Comparison of ENCODE assay signal across 11 mouse cellular contexts in the genomic region with DNA sequence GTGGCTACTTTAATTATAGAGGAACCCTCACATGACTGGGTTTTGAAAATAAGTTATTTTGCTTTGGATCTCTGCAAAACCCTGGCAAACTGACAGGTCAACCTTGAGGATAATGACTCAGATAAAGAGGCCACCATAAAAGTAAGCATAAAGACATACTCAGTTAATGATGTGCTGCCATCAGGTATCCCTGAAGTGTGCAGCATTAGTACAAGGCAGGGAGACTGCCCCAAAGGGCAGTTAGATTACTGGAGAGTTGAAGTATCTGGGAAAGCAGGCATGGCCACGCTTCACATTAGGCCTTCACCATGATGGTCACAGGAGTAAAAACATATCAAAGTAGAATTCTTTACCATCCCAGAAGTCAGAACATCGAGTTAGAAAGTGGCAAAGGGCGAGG. TPM values are rescaled to one million over a fixed set of nuclear protein-coding genes. Genes with fewer than 3 reads are reported as not detected.
A peak's percentile ranks its signal among the peaks of the same experiment; 100 is the strongest.
DNase-seq lines count a peak whose midpoint lies in the region; ATAC-seq and TF ChIP-seq lines count a peak whose summit lies in the region.
"Had no signal": no experiment of that assay in that cellular context is flagged by ENCODE, and none has a peak within 500 bp of the region (broad histone marks: within the 10 kb centered on the region; RNA-seq: fewer than 3 reads in every experiment).

No protein-coding gene starts in this region.

- DNase-seq in liver, result no peak
- DNase-seq in forebrain, embryonic 14.5 days (ENCODE audit: low spot score), result no peak
- DNase-seq in limb, embryonic 10.5 days (ENCODE audit: low spot score), result no peak
- no peak for DNase-seq in thymus, adult 2 months
- DNase-seq: gastrocnemius, postnatal 36 days had no signal

- TF ChIP-seq POLR2A in thymus, adult 2 months (IDR thresholded peaks at IDR 0.05; ENCODE audit: control insufficient read depth, extremely low read depth, insufficient read depth, low read length, poor library complexity), result no peak

- H3K9me3 ChIP-seq in liver, embryonic 12.5 days (replicated peaks), result no peaks in the 10 kb centered on the region
- no peaks in the 10 kb centered on the region for H3K9me3 ChIP-seq in forebrain, embryonic 14.5 days (replicated peaks; ENCODE audit: control insufficient read depth, low read length)
- H3K9me3 ChIP-seq in limb, embryonic 10.5 days (replicated peaks), result no peaks in the 10 kb centered on the region
- H3K9me3 ChIP-seq in stomach, embryonic 14.5 days (ENCODE audit: control insufficient read depth, low read depth, low read length), result no peaks in the 10 kb centered on the region

- ATAC-seq in liver, embryonic 12.5 days, result no peak
- no peak for ATAC-seq in forebrain, embryonic 14.5 days
- ATAC-seq in stomach, embryonic 14.5 days (ENCODE audit: insufficient number of reproducible peaks, insufficient read depth, low FRiP score, low read depth), result no peak
- ATAC-seq in monocyte, adult 5-6 weeks (replicated peaks; ENCODE audit: insufficient number of reproducible peaks, low FRiP score, low TSS enrichment, poor library complexity, severe bottlenecking), result no peak
- ATAC-seq: Patski had no signal

- peaks cover 31% of the 10 kb centered on the region for H3K27me3 ChIP-seq in liver, embryonic 12.5 days (replicated peaks)
- no peaks in the 10 kb centered on the region for H3K27me3 ChIP-seq in forebrain, embryonic 14.5 days (replicated peaks; ENCODE audit: control insufficient read depth, insufficient read depth, low read length)
- H3K27me3 ChIP-seq in limb, embryonic 10.5 days (ENCODE audit: low read depth, poor library complexity, severe bottlenecking), result no peaks in the 10 kb centered on the region
- H3K27me3 ChIP-seq in stomach, embryonic 14.5 days (ENCODE audit: control insufficient read depth, insufficient read depth, low read length), result no peaks in the 10 kb centered on the region
- H3K27me3 ChIP-seq in thymus, adult 2 months (ENCODE audit: control insufficient read depth, insufficient read depth, low read length), result no peaks in the 10 kb centered on the region
- H3K27me3 ChIP-seq: Patski had no signal

- no peak for TF ChIP-seq CTCF in thymus, adult 2 months (IDR thresholded peaks at IDR 0.05; ENCODE audit: borderline replicate concordance, control insufficient read depth, extremely low read depth, insufficient read depth, low read length, poor library complexity)

- H3K4me3 ChIP-seq in liver, embryonic 12.5 days, result no peak overlapping the region; the same call in 1 of the 2 replicates
- peak overlapping the region; percentile 41; the same call in 1 of the 2 replicates for H3K4me3 ChIP-seq in forebrain, embryonic 14.5 days (ENCODE audit: low read depth, low read length)
- peak overlapping the region; percentile 62 for H3K4me3 ChIP-seq in limb, embryonic 10.5 days
- H3K4me3 ChIP-seq in stomach, embryonic 14.5 days (ENCODE audit: low read depth, low read length), result peak overlapping the region; percentile 49
- no peak overlapping the region for H3K4me3 ChIP-seq in thymus, adult 2 months (ENCODE audit: control insufficient read depth, insufficient read depth, low read length)

- H3K9ac ChIP-seq in liver, embryonic 12.5 days, result no peak overlapping the region
- H3K9ac ChIP-seq in forebrain, embryonic 14.5 days (ENCODE audit: low read length), result no peak overlapping the region
- peak overlapping the region; percentile 26 for H3K9ac ChIP-seq in stomach, embryonic 14.5 days (replicated peaks; ENCODE audit: low read depth, low read length)

- 62% methylated on average over 3 of the region's 3 CpGs for WGBS in liver, embryonic 12.5 days (ENCODE audit: insufficient replicate concordance)
- 75% methylated on average over 3 of the region's 3 CpGs for WGBS in forebrain, embryonic 14.5 days
- 83% methylated on average over 3 of the region's 3 CpGs for WGBS in limb, embryonic 10.5 days
- 34% methylated on average over 3 of the region's 3 CpGs for WGBS in stomach, embryonic 14.5 days
- WGBS in thymus, adult 2 months, result 84% methylated on average over 3 of the region's 3 CpGs

- no peaks in the 10 kb centered on the region for H3K4me1 ChIP-seq in liver, embryonic 12.5 days
- no peaks in the 10 kb centered on the region for H3K4me1 ChIP-seq in forebrain, embryonic 14.5 days (ENCODE audit: control insufficient read depth, insufficient read depth, low read length)
- peaks cover 6% of the 10 kb centered on the region for H3K4me1 ChIP-seq in limb, embryonic 10.5 days
- 0 out of 2 replicates have a peak, but pooled peaks cover 9% of the 10 kb centered on the region for H3K4me1 ChIP-seq in stomach, embryonic 14.5 days (ENCODE audit: control insufficient read depth, insufficient read depth, low read length)
- H3K4me1 ChIP-seq in thymus, adult 2 months (replicated peaks; ENCODE audit: control insufficient read depth, insufficient read depth, low read length), result peaks cover 9% of the 10 kb centered on the region

- H3K36me3 ChIP-seq in liver, embryonic 12.5 days, result no peaks in the 10 kb centered on the region
- H3K36me3 ChIP-seq in forebrain, embryonic 14.5 days (ENCODE audit: control insufficient read depth, insufficient read depth, low read length), result no peaks in the 10 kb centered on the region
- peaks cover 36% of the 10 kb centered on the region for H3K36me3 ChIP-seq in limb, embryonic 10.5 days
- peaks cover 6% of the 10 kb centered on the region; the same call in 1 of the 2 replicates for H3K36me3 ChIP-seq in stomach, embryonic 14.5 days (ENCODE audit: control insufficient read depth, insufficient read depth, low read length)
- H3K36me3 ChIP-seq in thymus, adult 2 months (ENCODE audit: control insufficient read depth, insufficient read depth, low read length), result no peaks in the 10 kb centered on the region

- no peak overlapping the region for H3K27ac ChIP-seq in liver, embryonic 12.5 days
- H3K27ac ChIP-seq in forebrain, embryonic 14.5 days (ENCODE audit: low read depth, low read length), result no peak overlapping the region
- H3K27ac ChIP-seq in limb, embryonic 10.5 days, result no peak overlapping the region
- no peak overlapping the region for H3K27ac ChIP-seq in stomach, embryonic 14.5 days (ENCODE audit: low read length)
- no peak overlapping the region for H3K27ac ChIP-seq in thymus, adult 2 months (ENCODE audit: control insufficient read depth, insufficient read depth, low read length)

- peak overlapping the region; percentile 30 for H3K4me2 ChIP-seq in liver, embryonic 12.5 days
- peak overlapping the region; percentile 64 for H3K4me2 ChIP-seq in forebrain, embryonic 14.5 days (ENCODE audit: low read length)
- H3K4me2 ChIP-seq in stomach, embryonic 14.5 days (replicated peaks; ENCODE audit: low read depth, low read length), result peak overlapping the region; percentile 59

RNA-seq across cellular contexts. Expression of gene Gpx8, which starts 1.3 kb away (rescaled TPM):
- polyA plus RNA-seq in liver, embryonic 12.5 days (2016; fragmentation: Nextera tagmentation; extraction: Ambion mirVana), result 17.3 and 17.5 TPM in 2 replicates
- polyA plus RNA-seq in forebrain, embryonic 14.5 days (2014; fragmentation: Nextera tagmentation; extraction: Ambion mirVana), result 57.7 and 59.3 TPM in 2 replicates
- 87.5 and 98.7 TPM in 2 replicates for polyA plus RNA-seq in limb, embryonic 10.5 days (2016; fragmentation: Nextera tagmentation; extraction: Ambion mirVana)
- polyA plus RNA-seq in stomach, embryonic 14.5 days (2014; fragmentation: Nextera tagmentation; extraction: Ambion mirVana), result 164 and 166 TPM in 2 replicates
- total RNA-seq in monocyte, adult 5-6 weeks (2017), result 8.4 to 18.8 TPM (median 16.9 TPM) in 3 replicates
- 1.3 and 1.9 TPM in 2 replicates for polyA plus RNA-seq in thymus, adult 2 months (2012; rRNA removed)
- total RNA-seq: neutrophil, adult 5-6 weeks had no signal

RNA-seq across cellular contexts. Expression of gene Cdc20b, which starts 10.0 kb away (rescaled TPM):
- polyA plus RNA-seq in liver, embryonic 12.5 days (2016; fragmentation: Nextera tagmentation; extraction: Ambion mirVana), result not detected in 2 replicates
- polyA plus RNA-seq in forebrain, embryonic 14.5 days (2014; fragmentation: Nextera tagmentation; extraction: Ambion mirVana), result 0.43 and 0.71 TPM in 2 replicates
- polyA plus RNA-seq in limb, embryonic 10.5 days (2016; fragmentation: Nextera tagmentation; extraction: Ambion mirVana), result not detected in 2 replicates
- not detected in 2 replicates for polyA plus RNA-seq in stomach, embryonic 14.5 days (2014; fragmentation: Nextera tagmentation; extraction: Ambion mirVana)
- 1.0 to 11.5 TPM (median 6.1 TPM) in 3 replicates for total RNA-seq in monocyte, adult 5-6 weeks (2017)
- polyA plus RNA-seq in thymus, adult 2 months (2012; rRNA removed), result 0.47 and 0.48 TPM in 2 replicates
- total RNA-seq: gastrocnemius, postnatal 36 days; left cerebral cortex, adult 8-10 months; neutrophil, adult 5-6 weeks had no signal
- polyA plus RNA-seq: Patski had no signal

RNA-seq across cellular contexts. Expression of gene Mcidas, which starts 51.2 kb away (rescaled TPM):
- not detected in 2 replicates for polyA plus RNA-seq in liver, embryonic 12.5 days (2016; fragmentation: Nextera tagmentation; extraction: Ambion mirVana)
- polyA plus RNA-seq in forebrain, embryonic 14.5 days (2014; fragmentation: Nextera tagmentation; extraction: Ambion mirVana), result 0.73 and 0.94 TPM in 2 replicates
- not detected in 2 replicates for polyA plus RNA-seq in limb, embryonic 10.5 days (2016; fragmentation: Nextera tagmentation; extraction: Ambion mirVana)
- polyA plus RNA-seq in stomach, embryonic 14.5 days (2014; fragmentation: Nextera tagmentation; extraction: Ambion mirVana), result 0.17 TPM in 2 replicates
- not detected in 3 replicates for total RNA-seq in monocyte, adult 5-6 weeks (2017)
- polyA plus RNA-seq in thymus, adult 2 months (2012; rRNA removed), result 0.28 and 0.32 TPM in 2 replicates
- total RNA-seq: gastrocnemius, postnatal 36 days; neutrophil, adult 5-6 weeks had no signal

RNA-seq across cellular contexts. Expression of gene Gzma, which starts 55.9 kb away (rescaled TPM):
- polyA plus RNA-seq in liver, embryonic 12.5 days (2016; fragmentation: Nextera tagmentation; extraction: Ambion mirVana), result not detected in 2 replicates
- polyA plus RNA-seq in forebrain, embryonic 14.5 days (2014; fragmentation: Nextera tagmentation; extraction: Ambion mirVana), result not detected in 2 replicates
- not detected in 2 replicates for polyA plus RNA-seq in limb, embryonic 10.5 days (2016; fragmentation: Nextera tagmentation; extraction: Ambion mirVana)
- not detected in 2 replicates for polyA plus RNA-seq in stomach, embryonic 14.5 days (2014; fragmentation: Nextera tagmentation; extraction: Ambion mirVana)
- total RNA-seq in monocyte, adult 5-6 weeks (2017), result 4,041 to 9,842 TPM (median 4,610 TPM) in 3 replicates
- 15.8 and 19.4 TPM in 2 replicates for polyA plus RNA-seq in thymus, adult 2 months (2012; rRNA removed)
- total RNA-seq: left cerebral cortex, adult 8-10 months had no signal
- polyA plus RNA-seq: Patski had no signal

RNA-seq across cellular contexts. Expression of gene Ccno, which starts 57.3 kb away (rescaled TPM):
- 0.11 and 0.22 TPM in 2 replicates for polyA plus RNA-seq in liver, embryonic 12.5 days (2016; fragmentation: Nextera tagmentation; extraction: Ambion mirVana)
- polyA plus RNA-seq in forebrain, embryonic 14.5 days (2014; fragmentation: Nextera tagmentation; extraction: Ambion mirVana), result 1.5 and 2.2 TPM in 2 replicates
- polyA plus RNA-seq in limb, embryonic 10.5 days (2016; fragmentation: Nextera tagmentation; extraction: Ambion mirVana), result 0.20 TPM in 1 of 2 replicates, not detected in the other
- polyA plus RNA-seq in stomach, embryonic 14.5 days (2014; fragmentation: Nextera tagmentation; extraction: Ambion mirVana), result 0.35 and 0.67 TPM in 2 replicates
- 0.48 to 1.8 TPM (median 0.49 TPM) in 3 replicates for total RNA-seq in monocyte, adult 5-6 weeks (2017)
- polyA plus RNA-seq in thymus, adult 2 months (2012; rRNA removed), result 3.9 and 6.1 TPM in 2 replicates
- total RNA-seq: gastrocnemius, postnatal 36 days had no signal

Comparison
In these comparisons a context has a peak if more than half of its experiments do, and no peak if none do; other contexts are left out.
1. H3K4me3 ChIP-seq: peak in forebrain, embryonic 14.5 days (single experiment), limb, embryonic 10.5 days (single experiment) and stomach, embryonic 14.5 days (single experiment); none in liver, embryonic 12.5 days (single experiment) and thymus, adult 2 months (single experiment).
2. Peak in every context shown above with its lines, with median percentiles within 50 percentile points of each other: H3K4me2 ChIP-seq.